Mouse (Mus musculus) spleen, adult 2 months (tissue): ENCODE measurements around the gene Limk2. TPM values are rescaled to one million over a fixed set of nuclear protein-coding genes. Genes with fewer than 3 reads are reported as not detected.

ENCODE experiments used
- DNase-seq, 2 experiments: peaks; one replicate each; pipeline versions ENCODE4 v3.0.0 to v3.0.0-alpha.2; 2012 to 2021; ENCODE audit warnings: low spot score in 2 of 2, low read depth in 1 of 2
- H3K27ac ChIP-seq: fragments of 200-500 bp; 2 replicates; pipeline ENCODE4 v1.5.1; 2012; ENCODE audit warnings: low read length, inconsistent platforms; ENCODE audit not compliant: insufficient read depth
- H3K27me3 ChIP-seq: fragments of 200-500 bp; 2 replicates; pipeline ENCODE4 v1.6.1; 2012; ENCODE audit warnings: mild to moderate bottlenecking, moderate library complexity, low read length, inconsistent platforms; ENCODE audit not compliant: control insufficient read depth, insufficient read depth
- H3K36me3 ChIP-seq: fragments of 200-500 bp; 2 replicates; pipeline ENCODE4 v1.6.1; 2012; ENCODE audit warnings: mild to moderate bottlenecking, low read length, inconsistent platforms; ENCODE audit not compliant: control insufficient read depth, insufficient read depth
- H3K4me1 ChIP-seq: fragments of 200-500 bp; 2 replicates; pipeline ENCODE4 v1.6.1; 2011; ENCODE audit warnings: inconsistent platforms; ENCODE audit not compliant: control insufficient read depth, insufficient read depth, insufficient read length
- H3K4me3 ChIP-seq: fragments of 200-500 bp; 2 replicates; pipeline ENCODE4 v1.5.1; 2011; ENCODE audit warnings: mild to moderate bottlenecking, inconsistent platforms; ENCODE audit not compliant: insufficient read depth, insufficient read length; ENCODE audit errors: extremely low read depth
- CTCF ChIP-seq: fragments of 200-500 bp; IDR thresholded peaks from 2 replicates; pipeline ENCODE4 v1.5.1; 2011; ENCODE audit warnings: mild to moderate bottlenecking, inconsistent platforms; ENCODE audit not compliant: insufficient read depth, insufficient read length, insufficient replicate concordance; ENCODE audit errors: extremely low read depth
- POLR2A ChIP-seq: fragments of 200-500 bp; IDR thresholded peaks from 2 replicates; pipeline ENCODE4 v1.6.1; 2011; ENCODE audit warnings: low read depth, low read length, inconsistent platforms
- whole genome bisulfite sequencing: fragments of 180-500 bp; shearing (Covaris S2); methylation state at CpG from one replicate; pipeline ENCODE4 v1.1.7; 2018; 5-methylcytosine and 5-hydroxymethylcytosine counted together
- polyA plus RNA-seq: library from polyadenylated mRNA; depleted of rRNA; stranded (reverse); fragments of >200 nt; gene quantifications from 2 replicates; pipeline ENCODE4 v1.2.3, GENCODE M21; 2012; rRNA removed

Limk2 gene
- polyA plus RNA-seq, 1 experiment: 66.6 TPM

DNA sequence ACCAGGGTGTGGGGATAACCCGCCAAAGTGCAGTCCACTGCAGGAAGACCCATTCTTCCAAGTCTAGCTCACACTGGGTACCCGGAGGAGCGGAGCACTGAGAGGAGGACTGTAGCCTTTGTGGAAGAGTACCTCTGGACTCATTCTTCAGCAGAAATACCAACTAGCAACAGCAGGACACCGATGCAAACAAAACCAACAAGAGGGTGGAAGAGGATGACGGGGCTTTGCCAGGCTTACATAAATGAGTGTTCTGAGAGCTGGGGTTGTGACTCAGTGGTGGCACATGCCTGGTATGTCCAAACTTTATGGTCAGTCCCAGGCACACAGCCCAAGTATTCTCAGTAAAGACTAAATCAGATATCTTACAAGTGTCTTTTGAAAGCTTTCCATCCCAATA is 107.9 kb downstream of the Limk2 start:
- 88% methylated on average over 5 of the region's 5 CpGs for WGBS
- DNase-seq: no peak
- peaks cover 37% of the 10 kb centered on the region for H3K36me3 ChIP-seq
- no peak overlapping the region for H3K27ac ChIP-seq
- H3K4me1 ChIP-seq: 0 out of 2 replicates have a peak, but pooled peaks cover 3% of the 10 kb centered on the region
- no peak overlapping the region for H3K4me3 ChIP-seq
- TF ChIP-seq POLR2A (no peak), CTCF (no peak)
- no peaks in the 10 kb centered on the region for H3K27me3 ChIP-seq

DNA sequence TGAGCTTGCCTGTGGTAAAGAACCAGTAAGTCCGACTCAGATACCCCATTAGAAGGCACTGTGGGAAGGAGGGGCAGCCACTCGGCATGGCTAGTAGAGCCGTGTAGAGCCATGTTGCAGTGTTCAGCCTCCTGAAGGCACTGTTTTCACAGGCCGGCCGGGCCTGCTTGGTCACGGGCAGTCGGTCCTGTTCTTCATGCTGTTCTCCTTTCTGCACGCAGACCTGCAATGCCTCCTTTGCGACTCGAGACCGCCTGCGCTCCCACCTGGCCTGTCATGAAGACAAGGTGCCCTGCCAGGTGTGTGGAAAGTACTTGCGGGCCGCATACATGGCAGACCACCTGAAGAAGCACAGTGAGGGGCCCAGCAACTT is 110.2 kb downstream of the Limk2 start:
- no peak overlapping the region for H3K27ac ChIP-seq
- peaks cover 43% of the 10 kb centered on the region for H3K36me3 ChIP-seq
- DNase-seq: no peak
- no peak overlapping the region for H3K4me3 ChIP-seq
- no peaks in the 10 kb centered on the region for H3K27me3 ChIP-seq
- H3K4me1 ChIP-seq: peaks cover 3% of the 10 kb centered on the region; the same call in 1 of the 2 replicates
- no peak for TF ChIP-seq CTCF
- TF ChIP-seq POLR2A: no peak
- WGBS: 76% methylated on average over 14 of the region's 14 CpGs

DNA sequence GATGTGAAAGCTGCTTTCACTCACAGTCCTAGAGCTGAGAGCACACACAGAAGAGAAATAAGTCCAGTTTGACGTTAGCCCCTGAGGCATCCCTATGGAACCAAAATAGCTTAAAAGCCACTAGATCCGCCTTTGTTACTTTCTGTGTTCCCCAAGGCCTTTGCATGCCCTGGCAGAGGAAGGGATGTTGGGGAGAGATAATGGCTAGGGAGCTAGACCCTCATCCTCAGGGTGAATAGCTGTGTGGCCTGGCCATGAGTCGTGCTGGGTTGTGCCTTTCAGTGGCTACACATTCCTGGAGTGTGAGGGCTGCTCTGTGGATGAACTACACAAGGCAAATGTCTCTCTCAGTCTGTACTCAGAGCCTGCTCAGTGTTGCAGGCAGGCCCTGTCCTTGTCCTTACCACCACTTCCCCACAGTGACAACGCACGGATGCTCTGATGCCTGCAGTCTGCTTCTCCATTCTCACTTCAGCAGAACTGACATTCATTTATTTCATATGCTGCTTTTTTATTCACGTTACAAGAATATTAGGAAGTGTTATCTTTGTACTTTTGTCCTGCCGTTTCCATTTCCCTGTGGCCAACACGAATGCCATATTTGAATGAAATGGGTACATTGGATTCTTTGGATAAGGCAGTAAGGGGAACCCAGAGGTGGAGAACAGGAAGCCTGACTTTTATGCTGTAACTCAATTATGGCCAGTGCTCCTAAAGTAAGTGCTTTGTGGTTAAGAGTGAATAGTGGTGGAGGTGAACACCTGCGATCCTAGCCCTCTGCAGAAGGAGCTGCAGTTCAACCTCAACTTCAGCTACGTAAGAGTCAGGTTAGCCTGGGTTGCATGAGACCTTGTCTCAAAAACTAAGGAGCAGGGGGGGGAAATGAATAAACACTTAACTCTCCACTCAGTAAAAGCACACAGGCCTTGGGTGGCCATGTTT is 110.8 kb downstream of the Limk2 start:
- no peak overlapping the region for H3K27ac ChIP-seq
- DNase-seq: no peak
- H3K4me1 ChIP-seq: peaks cover 8% of the 10 kb centered on the region; the same call in 1 of the 2 replicates
- no peaks in the 10 kb centered on the region for H3K27me3 ChIP-seq
- peaks cover 47% of the 10 kb centered on the region for H3K36me3 ChIP-seq
- WGBS: 46% methylated on average over 10 of the region's 10 CpGs
- no peak overlapping the region for H3K4me3 ChIP-seq
- TF ChIP-seq CTCF: no peak
- TF ChIP-seq POLR2A: no peak

DNA sequence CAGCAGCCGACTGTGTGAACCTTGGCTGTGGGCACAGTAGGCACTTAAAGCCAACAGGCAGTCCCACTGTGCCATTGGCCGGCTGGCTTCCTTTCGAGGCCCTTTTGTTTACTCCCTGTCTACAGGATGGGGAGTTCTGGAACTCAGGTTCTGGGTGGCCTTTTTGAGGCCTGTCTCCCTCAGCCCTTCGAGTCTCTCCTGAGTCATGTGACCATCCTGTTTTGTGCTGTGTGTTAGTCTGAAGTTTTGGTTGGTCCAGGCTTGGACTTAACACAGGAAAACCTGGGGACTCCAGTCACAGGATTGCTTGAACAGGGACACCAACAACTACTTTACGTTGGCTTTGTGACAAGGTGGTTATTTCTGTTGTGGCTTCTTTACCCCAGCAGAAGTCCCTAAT is 112.9 kb downstream of the Limk2 start:
- Histone ChIP-seq H3K36me3 (peaks cover 37% of the 10 kb centered on the region), H3K4me1 (peaks cover 14% of the 10 kb centered on the region; the same call in 1 of the 2 replicates), H3K4me3 (no peak overlapping the region), H3K27me3 (no peaks in the 10 kb centered on the region), H3K27ac (no peak overlapping the region)
- no peak for DNase-seq
- WGBS: 59% methylated on average over 5 of the region's 5 CpGs
- TF ChIP-seq CTCF (no peak), POLR2A (no peak)

DNA sequence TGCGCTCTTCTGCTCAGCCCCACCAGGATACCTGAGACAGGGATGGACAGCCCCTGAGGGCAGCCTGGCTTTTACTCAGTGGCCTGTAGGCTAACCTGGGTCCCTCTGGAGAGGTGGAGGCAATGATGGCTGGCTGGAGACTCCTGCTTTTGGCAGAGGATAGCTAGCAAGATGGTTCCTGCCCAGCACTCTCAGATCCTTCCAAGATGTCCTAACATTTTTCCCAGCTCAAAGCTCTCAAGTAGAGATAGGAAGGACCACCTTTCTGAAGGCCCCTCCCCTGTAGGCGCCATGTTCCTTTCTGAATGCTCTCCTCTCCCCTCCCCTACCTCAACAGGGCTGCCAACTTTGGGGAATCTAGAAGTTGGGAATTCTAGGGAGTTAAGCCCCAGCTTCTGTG is 114.3 kb downstream of the Limk2 start:
- peaks cover 14% of the 10 kb centered on the region; the same call in 1 of the 2 replicates for H3K4me1 ChIP-seq
- 100% methylated on average over 2 of the region's 2 CpGs for WGBS
- peaks cover 31% of the 10 kb centered on the region for H3K36me3 ChIP-seq

More for the DNA sequence above, 114.3 kb downstream of the Limk2 start:
- no peaks in the 10 kb centered on the region for H3K27me3 ChIP-seq
- H3K27ac ChIP-seq: no peak overlapping the region
- TF ChIP-seq POLR2A: no peak
- no peak for TF ChIP-seq CTCF
- no peak overlapping the region for H3K4me3 ChIP-seq
- no peak for DNase-seq

Other genes with a start within 250 kb of the Limk2 start
- 44.0 and 46.4 TPM in 2 replicates for gene Sfi1, start 215.7 kb downstream of the Limk2 start, polyA plus RNA-seq
- gene Eif4enif1, start 206.8 kb downstream of the Limk2 start, polyA plus RNA-seq: 34.3 and 42.6 TPM in 2 replicates
- 11.1 TPM in 2 replicates for gene Drg1, start 142.8 kb downstream of the Limk2 start, polyA plus RNA-seq
- 44.9 and 49.9 TPM in 2 replicates for gene Patz1, start 120.3 kb downstream of the Limk2 start, polyA plus RNA-seq
- 43.6 and 58.5 TPM in 2 replicates for gene Pik3ip1, start 78.8 kb downstream of the Limk2 start, polyA plus RNA-seq
- gene Rnf185, start 43.2 kb upstream of the Limk2 start, polyA plus RNA-seq: 12.8 and 13.1 TPM in 2 replicates
- 0.15 and 0.30 TPM in 2 replicates for gene Pla2g3, start 79.1 kb upstream of the Limk2 start, polyA plus RNA-seq
- 1.1 and 1.9 TPM in 2 replicates for gene Inpp5j, start 95.6 kb upstream of the Limk2 start, polyA plus RNA-seq
- 36.7 and 50.7 TPM in 2 replicates for gene Selenom, start 105.5 kb upstream of the Limk2 start, polyA plus RNA-seq
- 13.0 and 14.6 TPM in 2 replicates for gene Smtn, start 131.4 kb upstream of the Limk2 start, polyA plus RNA-seq
- gene Morc2a, start 240.0 kb upstream of the Limk2 start, polyA plus RNA-seq: 7.0 and 7.5 TPM in 2 replicates